ENCODE assay signal across 8 mouse cellular contexts in the genomic region with DNA sequence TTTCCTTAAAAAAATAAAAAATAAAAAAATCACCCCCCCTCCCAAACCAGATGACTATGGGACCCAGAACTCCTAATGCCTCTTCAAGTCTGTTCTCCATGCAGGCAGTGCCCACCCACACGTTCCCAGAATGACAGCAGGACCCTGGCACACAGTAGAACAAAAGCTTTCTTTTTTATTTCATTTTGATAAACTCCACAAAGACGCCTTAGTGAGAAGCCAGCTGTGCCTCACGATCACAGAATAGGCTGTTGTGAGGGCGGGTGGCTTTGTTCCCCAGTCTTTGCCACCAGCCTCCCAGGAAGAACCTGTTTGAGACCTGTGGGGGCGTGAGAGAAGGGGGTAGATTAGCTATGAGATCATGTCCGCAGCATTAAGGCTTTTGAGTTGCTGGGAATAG. TPM values are rescaled to one million over a fixed set of nuclear protein-coding genes. Genes with fewer than 3 reads are reported as not detected.
DNase-seq lines count a peak whose midpoint lies in the region; ATAC-seq and TF ChIP-seq lines count a peak whose summit lies in the region.

No protein-coding gene starts in this region.

- ATAC-seq in hindbrain, embryonic 13.5 days (ENCODE audit: low FRiP score) = no peak

- H3ac ChIP-seq in myocyte (ENCODE audit: control insufficient read depth, insufficient read length) = no peak overlapping the region

- H3K36me3 ChIP-seq in embryonic facial prominence, embryonic 10.5 days (replicated peaks) = peaks cover 58% of the 10 kb centered on the region
- H3K36me3 ChIP-seq in hindbrain, embryonic 13.5 days = peaks cover 48% of the 10 kb centered on the region
- peaks cover 22% of the 10 kb centered on the region for H3K36me3 ChIP-seq in myocyte (ENCODE audit: control insufficient read depth, insufficient read depth)

- peak overlapping the region; percentile 82 for H3K4me2 ChIP-seq in hindbrain, embryonic 13.5 days
- peak overlapping the region; percentile 82 for H3K4me2 ChIP-seq in myocyte (ENCODE audit: low read depth)

- H3K4me1 ChIP-seq in embryonic facial prominence, embryonic 10.5 days = peaks cover 30% of the 10 kb centered on the region
- H3K4me1 ChIP-seq in hindbrain, embryonic 13.5 days (replicated peaks) = peaks cover 51% of the 10 kb centered on the region

- no peaks in the 10 kb centered on the region for H3K9me3 ChIP-seq in embryonic facial prominence, embryonic 10.5 days
- H3K9me3 ChIP-seq in hindbrain, embryonic 13.5 days = no peaks in the 10 kb centered on the region

- peak; percentile 61 for DNase-seq in layer of hippocampus, adult 11-12 months (ENCODE audit: low spot score)
- no peak for DNase-seq in layer of hippocampus, postnatal 10 days (ENCODE audit: low spot score in 2 of 2)
- no peak for DNase-seq in embryonic facial prominence, embryonic 10.5 days (ENCODE audit: low spot score)
- DNase-seq in urinary bladder, adult 18-20 months (ENCODE audit: low spot score in 2 of 2) = no peak
- no peak for DNase-seq in ovary, postnatal 36 days (ENCODE audit: low spot score)
- no peak for DNase-seq in spleen, postnatal 4 days (ENCODE audit: low spot score in 2 of 2)

- H3K9ac ChIP-seq in hindbrain, embryonic 13.5 days = peak overlapping the region; percentile 98

- peaks cover 68% of the 10 kb centered on the region for H3K79me2 ChIP-seq in myocyte (ENCODE audit: control insufficient read depth, insufficient read depth)

- peak overlapping the region; percentile 98; the same call in 1 of the 2 replicates for H3K4me3 ChIP-seq in embryonic facial prominence, embryonic 10.5 days
- H3K4me3 ChIP-seq in hindbrain, embryonic 13.5 days = peak overlapping the region; percentile 97; the same call in 1 of the 2 replicates
- peak overlapping the region; percentile 77 for H3K4me3 ChIP-seq in myocyte

- peak; percentile 6 for TF ChIP-seq POLR2A in myocyte (IDR thresholded peaks at IDR 0.05; ENCODE audit: insufficient read length, low read depth)

- H3K27me3 ChIP-seq in embryonic facial prominence, embryonic 10.5 days (replicated peaks; ENCODE audit: low read depth, poor library complexity, severe bottlenecking) = no peaks in the 10 kb centered on the region
- no peaks in the 10 kb centered on the region for H3K27me3 ChIP-seq in hindbrain, embryonic 13.5 days
- no peaks in the 10 kb centered on the region for H3K27me3 ChIP-seq in myocyte (ENCODE audit: control insufficient read depth, insufficient read depth, insufficient read length)

- WGBS in embryonic facial prominence, embryonic 10.5 days = 76% methylated on average over 6 of the region's 6 CpGs
- 50% methylated on average over 6 of the region's 6 CpGs for WGBS in hindbrain, embryonic 13.5 days

- H3K27ac ChIP-seq in embryonic facial prominence, embryonic 10.5 days (replicated peaks) = no peak overlapping the region
- no peak overlapping the region for H3K27ac ChIP-seq in hindbrain, embryonic 13.5 days

TF ChIP-seq in myocyte, 11 proteins besides CTCF, POLR2A, EP300 and RAD21:
- TF ChIP-seq MYOG (IDR thresholded peaks at IDR 0.05; ENCODE audit: control insufficient read depth in 1 of 3, insufficient read depth in 1 of 3, insufficient read length in 2 of 3, low read depth in 2 of 3) (no peak), MYOD1 (IDR thresholded peaks at IDR 0.05; ENCODE audit: control insufficient read depth in 1 of 3, insufficient read length in 2 of 3, low read depth in 2 of 3) (no peak), REST (IDR thresholded peaks at IDR 0.05; ENCODE audit: insufficient read depth, insufficient read length) (no peak), MAX (IDR thresholded peaks at IDR 0.05; ENCODE audit: low read depth) (no peak), TCF3 (IDR thresholded peaks at IDR 0.05; ENCODE audit: insufficient read length, low read depth) (no peak), POLR2AphosphoS2 (IDR thresholded peaks at IDR 0.05; ENCODE audit: insufficient read length, low read depth) (no peak), SRF (IDR thresholded peaks at IDR 0.05; ENCODE audit: control insufficient read depth, insufficient read length, low read depth) (no peak), E2F4 (IDR thresholded peaks at IDR 0.05; ENCODE audit: insufficient read depth) (no peak), TCF12 (IDR thresholded peaks at IDR 0.05; ENCODE audit: insufficient read depth, poor library complexity, severe bottlenecking) (no peak), USF1 (IDR thresholded peaks at IDR 0.05; ENCODE audit: low read depth) (no peak), CEBPB (IDR thresholded peaks at IDR 0.05; ENCODE audit: insufficient read depth, poor library complexity, severe bottlenecking) (no peak)

RNA-seq across cellular contexts. Expression of gene Fkbp1a, which starts 2.4 kb away (rescaled TPM):
- total RNA-seq in layer of hippocampus, postnatal 10 days (2021) = 100 to 1,000 TPM; 535 to 594 TPM
- polyA plus RNA-seq in embryonic facial prominence, embryonic 10.5 days (2016; fragmentation: Nextera tagmentation; extraction: Ambion mirVana) = 585 and 615 TPM in 2 replicates
- polyA plus RNA-seq in hindbrain, embryonic 13.5 days (2015; fragmentation: Nextera tagmentation; extraction: Ambion mirVana) = 587 and 616 TPM in 2 replicates
- polyA plus RNA-seq in myocyte (2012; fragmentation: generic; extraction: Trizol) = 389 TPM

RNA-seq across cellular contexts. Expression of gene Sdcbp2, which starts 27.7 kb away (rescaled TPM):
- 1 to 10 TPM; 1.3 to 1.6 TPM for total RNA-seq in layer of hippocampus, postnatal 10 days (2021)
- polyA plus RNA-seq in embryonic facial prominence, embryonic 10.5 days (2016; fragmentation: Nextera tagmentation; extraction: Ambion mirVana) = 0.55 and 0.76 TPM in 2 replicates
- 0.54 and 0.90 TPM in 2 replicates for polyA plus RNA-seq in hindbrain, embryonic 13.5 days (2015; fragmentation: Nextera tagmentation; extraction: Ambion mirVana)
- polyA plus RNA-seq in myocyte (2012; fragmentation: generic; extraction: Trizol) = 0.41 TPM

RNA-seq across cellular contexts. Expression of gene Nsfl1c, which starts 50.7 kb away (rescaled TPM):
- 100 to 1,000 TPM; 145 to 156 TPM for total RNA-seq in layer of hippocampus, postnatal 10 days (2021)
- polyA plus RNA-seq in embryonic facial prominence, embryonic 10.5 days (2016; fragmentation: Nextera tagmentation; extraction: Ambion mirVana) = 307 and 312 TPM in 2 replicates
- 276 and 291 TPM in 2 replicates for polyA plus RNA-seq in hindbrain, embryonic 13.5 days (2015; fragmentation: Nextera tagmentation; extraction: Ambion mirVana)
- 127 TPM for polyA plus RNA-seq in myocyte (2012; fragmentation: generic; extraction: Trizol)
